Mouse (Mus musculus): ENCODE data around the gene Trappc6a. TPM values are rescaled to one million over a fixed set of nuclear protein-coding genes. Genes with fewer than 3 reads are reported as not detected.
A peak's percentile ranks its signal among the peaks of the same experiment; 100 is the strongest.

The Trappc6a gene
- total and polyA plus RNA-seq, 3 experiments: 41.1 to 201 (median 72.2) TPM

- DNase-seq (ENCODE audit: extremely low read depth): no peak
- Histone ChIP-seq H3K4me3 (replicated peaks in 1 of 3; ENCODE audit: low read depth in 2 of 3, low read length in 2 of 3, poor library complexity in 1 of 3) (peak overlapping the region in 1 of 3 experiments; percentile 90), H3K4me1 (ENCODE audit: control insufficient read depth in 1 of 2, insufficient read depth in 2 of 2) (peaks cover 11 to 28% of the 10 kb centered on the region in 2 experiments), H3K9me3 (replicated peaks; ENCODE audit: low read length) (peaks cover 2% of the 10 kb centered on the region), H3K27me3 (replicated peaks) (no peaks in the 10 kb centered on the region), H3K9ac (ENCODE audit: insufficient read depth, low read depth) (no peak overlapping the region), H3K79me2 (replicated peaks; ENCODE audit: control insufficient read depth, extremely low read depth, insufficient read depth, poor library complexity, severe bottlenecking) (peaks cover 14% of the 10 kb centered on the region), H3K27ac (ENCODE audit: insufficient read depth, low read depth) (no peak overlapping the region), H3K4me2 (ENCODE audit: insufficient read depth, low read depth, poor library complexity, severe bottlenecking) (no peak overlapping the region), H3K36me3 (replicated peaks in 1 of 2; ENCODE audit: control insufficient read depth in 1 of 2, insufficient read depth in 1 of 2, low read length in 1 of 2) (peaks cover 0 to 21% of the 10 kb centered on the region in 2 experiments)
- dilution Hi-C loops (cut with MboI; ENCODE audit: extremely low pct_ligation_motif_present, extremely low pct_unique_long_range_greater_than_20kb, low sequenced_read_pairs) (no loop called here), in situ Hi-C loops (cut with MboI; ENCODE audit: low pct_ligation_motif_present, low pct_unique_long_range_greater_than_20kb, low sequenced_read_pairs) (loop anchor here (5.0 to 10.0 kb wide), 3 partner anchors 35 to 368 kb away; partner anchors contain the start of genes Gemin7 and Zfp296)
- TF ChIP-seq USF2 (conservative IDR thresholded peaks at IDR 0.05; ENCODE audit: low read depth, low read length) (no peak), E2F4 (IDR thresholded peaks at IDR 0.05; ENCODE audit: insufficient replicate concordance, low read depth, low read length) (no peak), NELFE (IDR thresholded peaks at IDR 0.05; ENCODE audit: low read depth, low read length) (no peak), CTCF (conservative IDR thresholded peaks at IDR 0.05 in 1 of 2, IDR thresholded peaks at IDR 0.05 in 1 of 2; ENCODE audit: low read depth in 2 of 2, low read length in 2 of 2) (no peak), MAX (IDR thresholded peaks at IDR 0.05; ENCODE audit: low read length) (no peak), JUND (conservative IDR thresholded peaks at IDR 0.05; ENCODE audit: low read depth, low read length) (no peak), MAFK (IDR thresholded peaks at IDR 0.05; ENCODE audit: insufficient replicate concordance, low read length) (no peak), HCFC1 (IDR thresholded peaks at IDR 0.05; ENCODE audit: low read depth, low read length) (no peak), IRF4 (IDR thresholded peaks at IDR 0.05; ENCODE audit: low read depth, low read length) (no peak), GABPA (IDR thresholded peaks at IDR 0.05; ENCODE audit: insufficient replicate concordance, low read depth, low read length) (no peak), KAT2A (IDR thresholded peaks at IDR 0.05; ENCODE audit: insufficient replicate concordance, low read length) (no peak), CHD2 (IDR thresholded peaks at IDR 0.05; ENCODE audit: low read length) (no peak), JUN (IDR thresholded peaks at IDR 0.05; ENCODE audit: insufficient read depth, low read depth, low read length) (no peak), ETS1 (conservative IDR thresholded peaks at IDR 0.05; ENCODE audit: low read depth, low read length) (no peak), MYC (IDR thresholded peaks at IDR 0.05; ENCODE audit: low read depth, low read length) (no peak), TCF12 (IDR thresholded peaks at IDR 0.05; ENCODE audit: low read depth, low read length) (no peak), ZNF384 (IDR thresholded peaks at IDR 0.05; ENCODE audit: low read depth, low read length) (no peak), SMC3 (IDR thresholded peaks at IDR 0.05; ENCODE audit: low read depth, low read length) (no peak), MXI1 (IDR thresholded peaks at IDR 0.05; ENCODE audit: low read depth, low read length) (no peak), TBP (conservative IDR thresholded peaks at IDR 0.05; ENCODE audit: low read depth, low read length) (no peak)
Measured at GRCm38 (mm10) chr7:19506969-19507611, 1.1 kb upstream of the Trappc6a start.

GRCm38 (mm10) chr7:19507612-19507981 is 598 bp upstream of the Trappc6a start:
- peak overlapping the region; percentile 90 to 98 (median 91) for H3K4me3 ChIP-seq (replicated peaks in 1 of 3; ENCODE audit: low read depth in 2 of 3, low read length in 2 of 3, poor library complexity in 1 of 3)
- H3K36me3 ChIP-seq (replicated peaks in 1 of 2; ENCODE audit: control insufficient read depth in 1 of 2, insufficient read depth in 1 of 2, low read length in 1 of 2): peaks cover 0 to 21% of the 10 kb centered on the region in 2 experiments
- H3K4me2 ChIP-seq (ENCODE audit: insufficient read depth, low read depth, poor library complexity, severe bottlenecking): peak overlapping the region; percentile 67
- no peaks in the 10 kb centered on the region for H3K27me3 ChIP-seq (replicated peaks)
- in situ Hi-C loops (cut with MboI; ENCODE audit: low pct_ligation_motif_present, low pct_unique_long_range_greater_than_20kb, low sequenced_read_pairs) (loop anchor here (5.0 to 10.0 kb wide), 3 partner anchors 35 to 367 kb away; partner anchors contain the start of genes Gemin7 and Zfp296), dilution Hi-C loops (cut with MboI; ENCODE audit: extremely low pct_ligation_motif_present, extremely low pct_unique_long_range_greater_than_20kb, low sequenced_read_pairs) (no loop called here)
- no peak overlapping the region for H3K27ac ChIP-seq (ENCODE audit: insufficient read depth, low read depth)
- H3K4me1 ChIP-seq (ENCODE audit: control insufficient read depth in 1 of 2, insufficient read depth in 2 of 2): peaks cover 15 to 32% of the 10 kb centered on the region in 2 experiments
- peaks cover 14% of the 10 kb centered on the region for H3K79me2 ChIP-seq (replicated peaks; ENCODE audit: control insufficient read depth, extremely low read depth, insufficient read depth, poor library complexity, severe bottlenecking)
- peaks cover 2% of the 10 kb centered on the region for H3K9me3 ChIP-seq (replicated peaks; ENCODE audit: low read length)
- no peak for DNase-seq (ENCODE audit: extremely low read depth)
- TF ChIP-seq MAZ (IDR thresholded peaks at IDR 0.05; ENCODE audit: low read depth, low read length) (no peak), POLR2AphosphoS2 (IDR thresholded peaks at IDR 0.05; ENCODE audit: low read depth, low read length) (no peak), CTCF (conservative IDR thresholded peaks at IDR 0.05 in 1 of 2, IDR thresholded peaks at IDR 0.05 in 1 of 2; ENCODE audit: low read depth in 2 of 2, low read length in 2 of 2) (no peak), EP300 (IDR thresholded peaks at IDR 0.05; ENCODE audit: low read length) (no peak), ZKSCAN1 (IDR thresholded peaks at IDR 0.05; ENCODE audit: borderline replicate concordance, low read depth, low read length) (no peak), TBP (conservative IDR thresholded peaks at IDR 0.05; ENCODE audit: low read depth, low read length) (no peak), MYC (IDR thresholded peaks at IDR 0.05; ENCODE audit: low read depth, low read length) (no peak), ELF1 (IDR thresholded peaks at IDR 0.05; ENCODE audit: low read depth, low read length) (no peak), GABPA (IDR thresholded peaks at IDR 0.05; ENCODE audit: insufficient replicate concordance, low read depth, low read length) (no peak), PAX5 (IDR thresholded peaks at IDR 0.05; ENCODE audit: low read length) (no peak)
- H3K9ac ChIP-seq (ENCODE audit: insufficient read depth, low read depth): peak overlapping the region; percentile 79
